Mouse (Mus musculus): ENCODE measurements at regions not wholly inside any gene's neighbourhood (a gene's known extent, or its start where the extent isn't known, plus 50 kb on each side); places are given as distances from the start of the nearest gene placed in this dataset.
A peak's percentile ranks its signal among the peaks of the same experiment; 100 is the strongest.

DNA sequence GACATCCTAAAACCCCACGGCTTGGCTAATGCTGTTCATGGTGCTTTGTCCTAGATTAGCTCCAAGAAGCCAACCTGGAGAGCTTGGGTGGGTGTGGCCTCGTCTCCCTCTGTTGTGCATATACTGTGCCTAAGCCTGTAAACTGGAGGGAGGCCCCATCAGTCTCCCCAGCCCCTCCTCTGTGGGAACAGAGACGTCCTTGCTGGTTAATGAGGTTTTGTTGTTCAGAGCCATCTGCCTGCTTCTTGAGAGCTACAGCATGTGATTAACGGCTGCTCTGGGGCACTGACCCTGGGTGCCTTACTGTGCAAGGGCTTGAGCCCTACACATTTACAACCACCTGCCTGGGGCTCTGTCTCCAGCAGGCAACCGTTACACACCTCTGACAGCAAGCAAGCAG is 143.9 kb upstream of the Gm3448 start:
- DNase-seq: no peak

DNA sequence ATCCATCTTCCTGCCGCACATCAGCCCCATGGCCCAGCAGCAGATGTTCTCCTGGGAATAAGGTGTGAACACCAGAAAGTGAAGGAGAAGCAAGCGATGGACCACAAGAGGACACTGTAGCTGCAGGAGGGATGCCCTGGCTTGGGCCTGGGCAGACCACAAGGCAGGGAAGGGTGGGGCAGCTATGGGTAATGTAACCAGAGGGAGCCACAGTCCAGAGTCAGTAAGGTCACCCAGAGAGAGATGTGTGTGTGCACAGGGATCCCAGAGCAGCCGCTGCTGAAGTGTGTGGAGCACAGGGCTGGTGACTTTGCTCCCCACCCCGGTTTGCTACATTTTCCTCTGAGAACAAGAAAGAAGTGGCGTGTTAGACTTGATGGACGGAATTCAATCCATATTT is 142.5 kb upstream of the Gm3448 start:
- DNase-seq: no peak

DNA sequence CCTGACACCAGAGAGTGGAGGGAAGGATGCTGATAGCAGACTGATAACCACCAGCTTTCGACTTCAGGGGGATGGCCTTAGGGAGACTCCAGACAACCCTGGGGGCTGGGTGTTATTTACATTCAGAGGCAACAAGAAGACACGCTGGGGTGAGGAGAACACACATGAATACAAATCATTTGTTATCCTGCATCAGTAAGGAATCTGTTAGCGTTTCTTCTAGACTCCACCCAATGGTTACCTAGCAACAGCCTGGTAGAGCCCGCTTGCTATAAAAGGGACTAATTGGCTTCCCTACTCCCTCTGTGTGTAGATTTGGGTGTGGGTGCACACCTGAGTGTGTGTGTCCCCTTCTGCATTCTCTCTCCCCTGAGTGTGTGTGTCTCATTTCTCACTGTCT is 140.8 kb upstream of the Gm3448 start:
- no peak for DNase-seq

DNA sequence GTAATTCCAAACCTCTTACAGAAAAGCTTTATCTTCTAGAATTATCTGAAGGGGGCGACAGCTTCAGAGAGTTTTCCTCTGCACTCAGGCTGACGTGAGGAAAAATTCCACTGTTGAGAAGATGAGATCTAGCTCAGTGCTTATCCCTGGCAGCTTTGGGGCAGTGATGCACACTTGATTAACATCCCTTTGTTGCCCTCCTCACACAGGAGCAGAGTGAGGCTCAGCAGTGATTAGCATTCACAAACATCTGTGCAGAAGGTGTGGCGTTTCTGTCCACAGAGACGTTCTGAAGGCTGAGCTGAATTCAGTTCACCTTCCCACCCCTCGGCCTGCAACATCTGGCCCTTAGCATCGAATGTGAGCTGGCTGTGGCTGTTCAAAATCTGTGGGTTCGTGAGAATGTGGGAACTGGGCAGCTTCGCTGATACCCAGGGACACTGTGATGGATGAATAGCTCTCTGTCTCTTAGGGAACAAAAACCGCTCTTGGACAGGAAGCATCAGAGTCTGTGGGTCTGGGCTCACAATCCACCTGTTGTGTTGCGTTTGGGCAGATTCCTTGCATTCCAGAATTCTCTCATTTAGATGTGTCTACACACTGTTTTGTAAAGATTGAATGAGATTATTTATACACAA is 139.0 kb upstream of the Gm3448 start:
- DNase-seq: no peak

DNA sequence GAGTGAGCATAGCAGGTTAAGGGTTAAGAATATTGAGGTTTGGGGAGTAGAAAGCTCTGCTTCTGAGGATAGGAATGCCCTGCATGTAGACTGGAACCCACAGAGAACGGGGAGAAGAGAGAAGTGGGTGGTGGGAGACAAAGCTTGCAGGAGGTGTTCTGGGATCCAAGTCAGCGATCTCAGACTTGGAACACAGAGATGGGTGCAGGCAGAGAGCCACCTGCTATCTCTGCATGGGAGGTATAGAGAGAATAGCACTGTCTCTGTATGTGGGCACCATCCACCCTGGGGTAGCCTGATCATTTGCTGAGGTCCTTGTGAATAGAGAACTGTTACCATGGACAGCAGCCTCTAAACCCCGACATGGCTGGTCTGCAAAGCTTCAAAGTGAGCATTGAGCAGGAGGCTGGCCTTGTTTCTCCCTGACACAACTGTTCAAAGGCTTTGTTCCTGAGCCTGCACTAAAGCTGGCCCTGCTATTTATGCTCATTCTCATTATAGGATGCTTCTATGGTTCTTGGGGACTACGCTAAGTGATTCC is 138.1 kb upstream of the Gm3448 start:
- DNase-seq: no peak

DNA sequence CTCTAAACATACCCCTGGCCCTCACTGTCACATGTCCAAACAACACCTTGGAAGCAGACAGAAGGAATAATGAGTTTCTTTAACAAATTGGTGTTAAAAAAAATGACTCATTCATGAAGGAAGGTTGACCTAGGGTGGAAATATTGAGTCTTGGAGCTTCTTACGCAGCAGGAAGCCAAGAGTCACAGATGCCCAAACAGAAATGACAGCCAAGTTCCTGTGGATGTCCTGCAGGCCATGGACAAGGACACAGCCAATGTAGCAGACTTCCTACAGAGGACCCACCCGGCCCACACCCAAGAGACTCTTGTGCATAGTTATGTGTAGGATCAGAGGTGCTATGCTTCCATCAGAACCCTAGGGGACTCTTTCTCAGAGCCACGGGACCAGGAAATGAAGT is 136.1 kb upstream of the Gm3448 start:
- no peak for DNase-seq

DNA sequence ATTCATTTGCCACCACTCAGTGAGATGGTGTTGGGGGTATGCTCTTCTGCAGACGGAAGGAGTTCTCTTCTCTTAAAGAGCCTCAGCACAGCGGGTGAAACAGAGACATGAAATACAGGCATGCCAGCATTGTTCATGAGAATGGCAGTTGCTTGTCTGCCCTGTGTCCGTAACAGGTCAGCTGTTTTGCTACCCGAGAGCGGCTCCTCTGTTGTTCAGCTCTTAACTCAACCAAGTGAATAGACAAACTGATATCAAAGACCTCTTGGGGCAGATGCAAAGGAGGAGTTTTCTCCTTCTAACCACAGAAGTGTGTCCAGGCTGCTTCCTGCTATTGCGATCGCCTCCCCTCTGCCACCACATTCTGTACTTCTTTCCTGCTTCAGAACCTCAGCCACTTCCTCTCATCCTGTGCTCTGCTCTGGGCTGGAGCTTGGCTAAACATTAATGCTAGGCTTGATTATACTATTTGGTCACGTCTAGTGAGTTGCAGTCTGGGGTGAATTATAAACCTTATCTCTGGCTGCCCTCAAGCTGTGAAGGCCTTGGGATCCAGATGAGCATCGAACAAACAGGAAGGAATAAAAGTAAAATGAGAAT is 133.1 kb upstream of the Gm3448 start:
- no peak for DNase-seq

DNA sequence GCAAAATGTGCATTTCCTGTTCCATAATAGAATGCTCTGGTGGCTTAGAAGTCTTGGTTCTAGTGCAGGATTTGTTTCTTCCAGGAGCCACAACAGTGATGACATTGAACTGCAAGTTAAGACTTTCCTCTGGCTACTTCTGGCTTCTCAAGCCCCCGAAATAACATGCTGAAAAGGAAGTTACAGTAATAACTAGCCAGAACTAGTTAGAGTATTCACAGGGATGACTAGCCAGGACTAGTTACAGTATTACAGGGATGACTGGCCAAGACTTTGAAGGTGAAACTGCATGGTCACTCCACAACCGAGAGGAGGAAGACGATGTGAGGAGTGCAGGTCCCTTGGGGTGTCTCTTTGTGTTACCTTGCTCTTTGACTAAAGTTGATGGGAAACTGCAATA is 126.6 kb upstream of the Gm3448 start:
- no peak for DNase-seq

DNA sequence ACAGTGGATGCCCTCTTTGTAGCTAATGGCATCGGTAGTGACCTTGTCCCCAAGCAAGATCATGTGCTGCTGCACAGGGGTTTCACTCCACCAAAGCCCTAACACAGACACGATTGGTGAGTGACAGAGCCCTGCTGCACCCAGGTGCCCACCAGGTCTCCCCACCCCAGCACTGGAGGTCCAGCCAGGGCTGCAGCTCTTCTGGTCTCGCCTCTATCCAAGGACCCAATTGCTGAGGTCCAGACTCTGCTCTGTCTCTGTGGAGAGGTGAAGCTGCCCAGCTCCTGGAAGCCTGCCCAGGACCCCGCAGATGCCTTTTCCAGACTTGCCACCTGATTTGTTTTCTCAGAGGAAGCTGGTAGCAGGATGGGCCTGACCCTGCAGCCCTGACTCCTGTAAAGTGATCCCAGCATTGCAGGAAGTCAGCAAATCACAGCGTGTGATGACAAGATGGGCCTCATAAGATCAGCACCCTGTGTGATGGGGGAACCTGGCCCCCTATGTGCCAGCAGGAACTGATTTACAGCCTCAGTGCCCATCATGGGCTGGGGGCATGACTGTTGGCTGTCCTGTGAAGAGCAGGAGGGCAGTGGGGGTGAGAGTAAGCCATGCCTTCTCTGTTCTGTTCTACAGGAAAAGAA is 116.5 kb upstream of the Gm3448 start:
- no peak for DNase-seq

DNA sequence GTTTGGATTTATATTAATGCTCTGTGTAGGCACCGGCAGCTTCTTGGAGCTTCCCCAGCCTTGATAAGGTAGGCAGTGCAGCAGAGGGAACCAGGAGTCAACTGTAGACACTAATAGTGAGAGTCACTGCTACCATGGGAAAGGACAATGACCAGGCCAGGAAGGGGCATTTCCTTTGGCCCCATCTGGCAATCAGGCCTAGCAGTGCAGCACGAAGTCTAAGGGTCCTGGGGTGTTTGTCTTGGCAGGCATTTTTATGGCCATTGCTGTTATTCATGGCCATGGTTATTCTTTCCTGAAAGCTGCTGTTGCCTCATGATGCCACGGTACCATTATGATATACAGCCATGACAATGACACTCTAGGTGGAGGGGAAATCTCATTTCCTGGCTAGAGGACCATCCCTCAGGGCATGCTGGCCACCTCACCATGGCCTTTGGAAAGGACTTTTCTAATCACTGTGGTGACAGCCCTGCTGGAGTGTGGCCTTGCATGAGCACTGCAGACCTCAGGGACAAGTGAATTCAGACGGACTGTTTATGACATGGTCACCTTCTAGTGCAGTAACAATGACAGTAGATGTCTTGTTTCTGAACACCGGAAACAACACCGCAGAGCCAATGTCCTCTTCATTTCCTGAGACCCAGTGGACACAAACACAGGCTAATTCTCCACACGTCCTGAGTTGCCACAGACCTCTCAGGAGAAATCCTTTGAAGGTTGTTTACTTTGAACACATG is 111.8 kb upstream of the Gm3448 start:
- no peak for DNase-seq

DNA sequence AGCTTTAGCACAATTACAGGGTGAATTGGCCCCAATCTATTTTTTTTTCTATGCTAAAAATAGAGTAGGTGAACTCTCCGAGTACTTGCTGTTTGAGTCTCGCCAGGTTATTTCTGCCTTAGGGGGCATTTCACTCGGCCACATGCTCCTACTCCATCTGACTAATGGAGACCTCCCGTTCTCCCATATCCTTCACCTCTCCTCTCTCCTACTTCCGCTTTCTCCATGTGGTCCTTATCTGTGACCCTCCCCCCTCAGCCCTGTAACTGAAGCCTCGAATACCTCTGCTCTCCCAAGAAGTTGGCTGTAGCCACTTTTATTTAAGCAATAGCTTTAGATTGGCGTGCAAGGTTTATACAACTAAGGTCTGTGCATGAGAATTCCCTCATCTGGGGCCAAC is 111.1 kb upstream of the Gm3448 start:
- no peak for DNase-seq

DNA sequence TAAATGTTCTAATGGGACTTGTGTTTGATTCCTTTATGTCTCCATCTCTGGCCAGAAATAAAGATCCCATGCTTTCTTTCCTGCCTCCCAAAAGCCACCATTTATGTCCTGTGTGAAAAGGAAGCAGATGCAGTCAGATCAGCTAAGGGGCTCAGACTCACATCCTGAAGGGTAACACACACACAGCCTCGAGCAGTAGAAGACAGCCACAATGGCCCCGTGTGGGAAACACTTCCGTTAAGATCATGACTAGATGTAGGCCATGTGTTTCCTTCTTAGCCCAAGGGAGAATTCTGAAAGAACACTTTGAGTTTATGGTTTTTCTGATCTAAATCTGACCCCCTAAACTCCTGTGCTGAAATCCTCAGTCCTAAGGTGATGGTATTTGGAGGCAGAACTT is 110.4 kb upstream of the Gm3448 start:
- DNase-seq: peak; percentile 3

DNA sequence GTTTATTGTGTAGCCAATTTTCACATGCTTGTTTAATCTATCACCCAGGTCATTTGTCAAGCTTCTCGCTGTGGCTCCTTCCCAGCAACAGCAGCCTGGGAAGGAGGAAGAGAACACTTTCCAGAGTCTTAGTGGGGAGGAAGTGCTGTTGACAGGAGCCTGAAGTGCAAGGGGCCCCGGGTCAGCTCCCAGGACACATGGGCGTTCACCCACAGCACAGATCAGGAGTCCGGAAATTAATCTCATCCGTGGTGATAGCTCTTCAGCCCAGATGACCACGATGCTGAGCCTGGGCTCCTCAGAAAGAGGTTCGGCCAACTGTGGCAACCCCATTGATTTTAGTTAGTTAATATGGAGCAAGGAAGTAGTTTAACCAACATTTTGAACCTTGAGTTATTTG is 105.3 kb upstream of the Gm3448 start:
- no peak for DNase-seq

DNA sequence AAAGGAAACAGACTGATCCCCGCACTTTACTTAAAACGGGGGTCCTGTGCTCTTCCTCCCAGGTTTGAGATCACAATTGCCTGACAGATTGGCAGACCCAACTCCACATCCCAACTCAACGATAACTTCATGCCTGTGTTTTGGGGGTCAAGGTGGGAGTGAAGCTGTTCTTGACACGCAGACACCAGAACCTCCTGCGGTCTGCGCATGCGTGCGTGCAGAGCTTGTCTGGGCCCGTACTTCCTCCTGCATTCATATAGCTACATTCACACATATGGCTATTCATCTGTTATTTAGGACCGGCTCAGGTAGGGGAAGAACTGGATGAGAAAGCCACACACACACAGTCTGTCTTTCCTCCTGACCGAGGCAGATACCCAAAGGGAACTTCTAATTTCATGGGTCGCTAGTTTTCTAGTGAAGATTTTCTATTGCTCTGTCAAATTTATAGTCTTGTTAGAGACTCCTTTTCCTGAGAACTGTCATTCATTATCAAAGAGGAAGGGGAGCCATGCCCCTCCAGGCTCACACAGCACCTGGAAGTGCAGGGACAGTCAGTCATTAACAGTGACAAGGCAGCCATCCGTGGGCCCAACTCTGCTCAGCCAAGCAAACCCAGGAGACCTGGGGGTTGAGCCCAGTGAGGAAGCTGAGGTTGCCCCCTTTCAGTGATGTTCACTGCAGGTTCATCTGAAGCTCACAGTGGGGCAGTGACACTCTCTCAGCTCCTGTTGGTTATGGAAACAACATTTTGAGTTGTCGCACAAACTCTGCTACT is 104.0 kb upstream of the Gm3448 start:
- DNase-seq: no peak

DNA sequence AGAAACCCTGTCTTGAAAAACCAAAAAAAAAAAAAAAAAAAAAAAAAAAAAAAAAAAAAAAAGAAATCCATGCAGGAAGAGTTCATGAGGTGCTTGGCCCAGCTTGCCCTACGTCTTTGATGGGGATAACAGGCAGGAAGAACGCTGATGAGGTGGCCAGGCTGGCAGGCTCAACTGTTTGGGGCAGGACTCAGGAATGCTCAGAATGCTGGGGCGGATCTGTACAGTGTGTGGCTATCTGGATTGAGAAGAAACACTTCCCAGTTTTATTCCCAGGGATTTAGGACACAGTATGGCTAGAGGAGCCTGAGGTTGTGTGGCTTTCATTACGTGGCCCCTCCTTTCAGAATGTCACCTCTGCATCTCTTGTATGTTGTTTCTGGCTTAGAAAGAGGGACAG is 99.1 kb upstream of the Gm3448 start:
- DNase-seq: no peak

Measured in thymus, postnatal 25 days (tissue).